Mouse (Mus musculus) right cerebral cortex, adult 18-20 months (tissue): ENCODE measurements around the gene Smpd2.

Experiments
- DNase-seq: peaks from one replicate; pipeline ENCODE4 v3.0.0; 2022; ENCODE audit warnings: mixed read lengths

Smpd2 gene

DNA sequence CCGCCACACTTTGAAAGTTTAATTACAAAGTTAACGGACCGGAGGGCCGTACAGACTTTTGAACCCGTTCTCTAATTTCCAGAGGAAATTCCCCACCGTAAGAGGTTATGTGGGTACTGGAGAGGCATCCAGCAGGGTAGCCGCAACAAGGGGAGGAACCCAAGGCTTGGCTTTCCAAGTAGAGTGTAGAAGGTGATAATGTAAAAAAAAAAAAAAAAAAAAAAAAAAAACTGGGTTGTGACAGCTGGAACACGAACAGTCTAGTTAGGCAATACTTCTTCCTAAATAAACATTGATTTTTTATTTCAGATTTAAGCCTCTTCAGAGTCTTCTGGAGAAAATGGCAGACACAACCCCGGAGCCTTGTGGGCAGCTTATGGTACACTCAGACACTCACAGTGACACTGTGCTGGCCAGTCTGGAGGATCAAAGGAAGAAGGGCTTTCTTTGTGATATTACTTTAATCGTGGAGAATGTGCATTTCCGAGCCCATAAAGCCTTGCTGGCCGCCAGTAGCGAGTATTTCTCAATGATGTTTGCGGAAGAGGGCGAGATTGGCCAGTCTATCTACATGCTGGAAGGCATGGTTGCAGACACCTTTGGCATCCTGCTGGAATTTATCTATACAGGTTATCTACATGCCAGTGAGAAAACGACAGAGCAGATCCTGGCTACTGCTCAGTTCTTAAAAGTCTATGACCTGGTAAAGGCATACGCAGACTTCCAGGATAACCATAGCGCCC, 39.2 kb downstream of the Smpd2 start:
- DNase-seq = no peak

DNA sequence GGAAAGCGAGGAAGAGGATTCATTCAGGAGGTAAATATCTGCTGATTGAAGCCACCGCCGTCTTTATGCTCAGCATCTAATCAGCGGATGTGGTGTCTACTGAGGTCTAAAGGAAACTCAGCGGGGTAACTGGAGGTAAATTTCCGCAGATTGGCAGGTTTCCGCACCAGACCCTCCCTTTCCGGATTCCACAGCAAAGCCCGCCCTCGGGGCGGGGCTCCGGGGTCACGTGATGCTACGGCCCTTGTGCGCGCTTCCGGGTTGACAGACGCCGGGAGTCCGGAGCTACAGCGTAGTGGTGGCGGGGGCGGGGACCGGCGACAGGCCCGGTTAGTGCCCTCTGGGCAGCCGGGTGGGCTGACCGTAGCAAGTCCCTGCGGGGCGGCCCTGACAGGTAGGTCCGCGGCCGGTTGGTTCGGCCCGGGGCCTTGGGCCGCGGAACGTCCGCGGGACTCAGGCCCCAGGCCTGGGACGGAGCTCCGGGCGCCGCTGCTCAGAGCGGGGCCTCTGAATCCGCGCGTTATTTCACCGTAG, 40.0 kb downstream of the Smpd2 start, which contains the start of gene Zbtb24:
Gene Zbtb24, plus strand, starts transcription at position 247 of the 534 bp plus-strand sequence.
- peak; percentile 95 for DNase-seq

DNA sequence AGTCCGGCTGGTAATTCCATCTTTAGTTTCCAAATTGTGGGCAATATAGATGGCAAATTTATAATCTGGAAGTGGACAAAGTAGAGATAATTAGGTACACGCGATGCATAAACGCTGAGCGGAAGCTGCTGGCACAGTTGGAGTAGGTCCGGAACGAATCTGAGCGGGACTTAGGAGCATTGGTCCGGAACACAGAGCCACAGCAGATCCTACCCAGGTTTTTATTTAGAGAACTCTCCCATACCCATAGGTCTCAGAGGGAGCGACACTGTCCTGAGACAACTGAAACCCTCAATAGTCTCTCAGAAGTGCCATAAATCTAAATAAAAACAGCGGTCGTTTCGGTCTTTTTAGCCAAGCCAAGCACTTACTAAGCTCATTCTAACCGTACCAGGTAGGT, 40.5 kb downstream of the Smpd2 start:
- DNase-seq = peak; percentile 38

DNA sequence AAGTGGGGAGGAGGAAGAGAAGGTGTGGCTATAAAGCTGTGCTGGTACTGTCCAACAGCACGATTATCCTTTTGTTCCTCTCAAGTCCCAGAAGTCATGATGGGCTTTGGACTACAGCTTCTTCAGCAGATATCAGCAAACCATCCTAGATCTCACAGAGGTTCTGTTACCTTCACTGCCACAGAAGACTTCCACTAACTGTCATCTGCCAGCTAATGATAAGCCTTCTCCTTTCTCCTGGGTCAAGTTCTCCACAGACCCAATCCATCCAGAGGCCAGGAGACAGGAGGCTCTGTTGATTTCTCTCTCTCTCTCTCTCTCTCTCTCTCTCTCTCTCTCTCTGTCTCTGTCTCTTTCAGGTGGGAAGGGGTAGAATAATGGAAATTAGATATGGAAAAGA, 42.0 kb downstream of the Smpd2 start:
- no peak for DNase-seq
